Mouse (Mus musculus) megakaryocyte, embryonic 14.5 days (primary cell): ENCODE measurements around the gene Usp25. TPM values are rescaled to one million over a fixed set of nuclear protein-coding genes. Genes with fewer than 3 reads are reported as not detected.

Experiments
- H3K27me3 ChIP-seq: replicated peaks from 2 replicates; pipeline ENCODE3; 2012; ENCODE audit warnings: inconsistent platforms
- H3K36me3 ChIP-seq: replicated peaks from 2 replicates; pipeline ENCODE3; 2012; ENCODE audit warnings: low read length, inconsistent platforms, mixed read lengths
- H3K4me1 ChIP-seq: 2 replicates; pipeline ENCODE4 v1.6.1; 2012; ENCODE audit warnings: inconsistent platforms
- H3K4me3 ChIP-seq: replicated peaks from 2 replicates; pipeline ENCODE3; 2012; ENCODE audit warnings: moderate library complexity, mild to moderate bottlenecking, inconsistent platforms
- H3K9me3 ChIP-seq: 2 replicates; pipeline ENCODE4 v1.6.1; 2012; ENCODE audit warnings: inconsistent platforms
- FLI1 ChIP-seq: IDR thresholded peaks from 2 replicates; pipeline ENCODE4 v1.6.1; 2012; ENCODE audit warnings: low read length, inconsistent platforms, mixed read lengths
- GATA1 ChIP-seq: IDR thresholded peaks from 3 replicates; pipeline ENCODE4 v1.6.1; 2012; ENCODE audit warnings: mixed read lengths, low read length, inconsistent platforms, borderline replicate concordance
- polyA plus RNA-seq: library from polyadenylated mRNA; stranded (reverse); fragments of >175 nt; gene quantifications from 2 replicates; pipeline ENCODE4 v1.2.3, GENCODE M21; 2012; ENCODE audit warnings: low replicate concordance; ENCODE audit not compliant: insufficient read depth

The Usp25 gene
- polyA plus RNA-seq: 2.1 and 9.6 TPM in 2 replicates

GRCm38 (mm10) chr16:77013427-77014320 is at the start of gene Usp25:
Gene Usp25, plus strand, starts transcription at chr16:77013706.
- peaks cover 6% of the 10 kb centered on the region for H3K36me3 ChIP-seq
- peaks cover 24% of the 10 kb centered on the region for H3K4me1 ChIP-seq
- TF ChIP-seq GATA1: no peak
- peak within 1 kb of the TSS; percentile 97 for H3K4me3 ChIP-seq
- H3K27me3 ChIP-seq: no peaks in the 10 kb centered on the region
- no peaks in the 10 kb centered on the region for H3K9me3 ChIP-seq

GRCm38 (mm10) chr16:76967593-76968275 is 45.8 kb upstream of the Usp25 start:
- Histone ChIP-seq H3K4me1 (no peaks in the 10 kb centered on the region), H3K27me3 (no peaks in the 10 kb centered on the region), H3K9me3 (no peaks in the 10 kb centered on the region), H3K36me3 (no peaks in the 10 kb centered on the region), H3K4me3 (no peak overlapping the region)
- no peak for TF ChIP-seq GATA1
- TF ChIP-seq FLI1: no peak

- Histone ChIP-seq H3K27me3 (no peaks in the 10 kb centered on the region), H3K4me1 (no peaks in the 10 kb centered on the region), H3K4me3 (no peak overlapping the region), H3K9me3 (no peaks in the 10 kb centered on the region), H3K36me3 (no peaks in the 10 kb centered on the region)
- TF ChIP-seq GATA1: no peak
- TF ChIP-seq FLI1: no peak
These were observed 42.3 kb upstream of the Usp25 start for GRCm38 (mm10) chr16:76971211-76971610.

GRCm38 (mm10) chr16:76976787-76977430 is 36.6 kb upstream of the Usp25 start:
- H3K9me3 ChIP-seq: no peaks in the 10 kb centered on the region
- H3K27me3 ChIP-seq: no peaks in the 10 kb centered on the region
- no peak overlapping the region for H3K4me3 ChIP-seq
- TF ChIP-seq FLI1: no peak
- no peak for TF ChIP-seq GATA1
- H3K4me1 ChIP-seq: no peaks in the 10 kb centered on the region
- no peaks in the 10 kb centered on the region for H3K36me3 ChIP-seq

- Histone ChIP-seq H3K4me1 (no peaks in the 10 kb centered on the region), H3K9me3 (no peaks in the 10 kb centered on the region), H3K27me3 (no peaks in the 10 kb centered on the region), H3K36me3 (no peaks in the 10 kb centered on the region), H3K4me3 (no peak overlapping the region)
- no peak for TF ChIP-seq GATA1
- TF ChIP-seq FLI1: no peak
These were observed 29.8 kb upstream of the Usp25 start for GRCm38 (mm10) chr16:76983696-76984095.

- H3K27me3 ChIP-seq: no peaks in the 10 kb centered on the region
- H3K4me1 ChIP-seq: no peaks in the 10 kb centered on the region
- TF ChIP-seq GATA1 (no peak), FLI1 (no peak)
- no peak overlapping the region for H3K4me3 ChIP-seq
- H3K36me3 ChIP-seq: no peaks in the 10 kb centered on the region
- no peaks in the 10 kb centered on the region for H3K9me3 ChIP-seq
These were observed 25.8 kb upstream of the Usp25 start for GRCm38 (mm10) chr16:76987711-76988110.

GRCm38 (mm10) chr16:77003900-77004299 is 9.6 kb upstream of the Usp25 start:
- Histone ChIP-seq H3K4me3 (no peak overlapping the region), H3K36me3 (no peaks in the 10 kb centered on the region), H3K9me3 (no peaks in the 10 kb centered on the region), H3K27me3 (no peaks in the 10 kb centered on the region), H3K4me1 (peaks cover 14% of the 10 kb centered on the region)
- no peak for TF ChIP-seq FLI1
- TF ChIP-seq GATA1: no peak

- Histone ChIP-seq H3K36me3 (no peaks in the 10 kb centered on the region), H3K4me3 (peak overlapping the region; percentile 40), H3K27me3 (no peaks in the 10 kb centered on the region), H3K9me3 (no peaks in the 10 kb centered on the region), H3K4me1 (peaks cover 14% of the 10 kb centered on the region)
- no peak for TF ChIP-seq GATA1
- TF ChIP-seq FLI1: no peak
These were observed 4.3 kb upstream of the Usp25 start for GRCm38 (mm10) chr16:77009173-77009572.

- no peaks in the 10 kb centered on the region for H3K9me3 ChIP-seq
- H3K4me1 ChIP-seq: peaks cover 24% of the 10 kb centered on the region
- peak overlapping the region; percentile 97 for H3K4me3 ChIP-seq
- no peak for TF ChIP-seq GATA1
- no peak for TF ChIP-seq FLI1
- H3K27me3 ChIP-seq: no peaks in the 10 kb centered on the region
- H3K36me3 ChIP-seq: peaks cover 6% of the 10 kb centered on the region
These were observed 1.1 kb downstream of the Usp25 start for GRCm38 (mm10) chr16:77014321-77015211.
